Mouse (Mus musculus): Measurements from ENCODE around the gene 1110059E24Rik.

DNA sequence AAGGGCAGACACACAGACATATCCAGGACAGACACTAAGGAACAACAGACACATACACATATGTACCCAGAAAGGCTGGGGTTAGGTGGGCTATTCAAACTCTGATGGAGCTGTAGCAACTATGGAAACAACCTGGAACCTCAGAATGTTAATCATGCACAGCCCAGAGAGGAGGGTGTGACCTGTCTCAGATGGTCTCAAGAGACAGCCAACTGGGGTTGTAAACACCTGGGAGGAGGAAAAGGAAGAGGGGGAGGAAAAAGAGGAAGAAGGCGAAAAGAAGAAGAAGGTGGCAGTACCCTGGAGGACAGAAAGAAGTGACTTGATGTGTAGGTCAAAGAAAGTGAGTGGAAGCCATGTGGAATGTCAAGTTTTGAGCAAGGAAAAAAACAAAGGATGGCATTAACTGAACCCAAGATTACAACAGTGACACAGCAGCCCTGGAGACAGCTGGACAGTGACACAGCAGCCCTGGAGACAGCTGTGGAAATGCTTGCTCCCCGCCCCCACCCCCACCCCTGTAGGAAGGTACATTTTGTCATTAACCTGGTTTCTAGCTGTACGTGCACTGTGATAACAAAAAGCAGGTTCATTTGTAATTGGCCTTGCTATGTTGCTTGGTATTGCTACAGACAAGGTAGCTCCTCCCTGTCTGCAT, 84.1 kb downstream of the 1110059E24Rik start:
- TF ChIP-seq POLR2A (IDR thresholded peaks at IDR 0.05; ENCODE audit: borderline replicate concordance, low read depth, low read length) (no peak), CTCF (IDR thresholded peaks at IDR 0.05; ENCODE audit: low read depth, low read length) (no peak)

Data from bone marrow macrophage, adult 2 months (primary cell).